Mouse (Mus musculus) lung, postnatal 0 days (tissue): ENCODE results near the gene Cenpq.

Source experiments
- CTCF ChIP-seq: IDR thresholded peaks from 2 replicates; pipeline ENCODE4 v1.5.1; 2016; ENCODE audit warnings: antibody characterized with exemption, mild to moderate bottlenecking
- EP300 ChIP-seq: IDR thresholded peaks from 2 replicates; pipeline ENCODE4 v1.6.1; 2016; ENCODE audit warnings: antibody characterized with exemption, mild to moderate bottlenecking, control low read depth

DNA sequence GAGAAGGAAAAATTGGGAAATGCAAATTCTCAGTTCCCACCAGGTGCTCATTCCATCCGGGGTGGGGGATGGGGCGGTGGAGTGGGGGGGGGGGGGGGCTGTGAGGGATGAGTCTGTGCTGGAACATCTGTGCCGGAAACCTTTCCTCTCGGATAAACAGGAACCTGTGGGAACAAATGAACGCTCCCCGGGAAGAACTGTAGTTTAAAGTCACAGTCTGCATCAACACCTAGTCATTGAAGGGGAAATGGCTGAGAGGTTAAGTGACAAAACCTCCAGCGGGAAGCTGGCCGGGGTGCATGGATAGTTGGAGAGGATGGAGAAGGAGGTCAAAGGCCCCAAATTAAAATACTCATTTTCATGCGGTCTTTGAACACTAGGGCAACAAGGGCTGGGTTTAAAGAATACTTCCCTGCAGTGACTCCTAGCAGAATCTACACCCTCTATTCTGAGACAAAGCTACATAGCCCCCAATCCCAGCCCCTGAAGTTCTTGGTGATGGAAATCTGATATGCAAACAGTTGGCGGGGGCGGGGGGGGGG is 30.7 kb downstream of the Cenpq start:
- TF ChIP-seq CTCF (no peak), EP300 (no peak)
